Mouse (Mus musculus): ENCODE results near the gene Cfap43.
A peak's percentile ranks its signal among the peaks of the same experiment; 100 is the strongest.
"Not testable (repeated sequence)": the region's sequence is repeated elsewhere in the genome, so short reads cannot be mapped to it uniquely, and the experiment has no call there.

The Cfap43 gene

GRCm38 (mm10) chr19:47853951-47854795, 64.9 kb downstream of the Cfap43 start:
- peak; percentile 82 for DNase-seq (ENCODE audit: low spot score)

GRCm38 (mm10) chr19:47853053-47853452, 66.0 kb downstream of the Cfap43 start:
- DNase-seq (ENCODE audit: low spot score): no peak

GRCm38 (mm10) chr19:47852131-47852530, 67.0 kb downstream of the Cfap43 start:
- not testable (repeated sequence) for DNase-seq (ENCODE audit: low spot score)

GRCm38 (mm10) chr19:47849735-47850134, 69.4 kb downstream of the Cfap43 start:
- DNase-seq (ENCODE audit: low spot score): no peak

GRCm38 (mm10) chr19:47841234-47841633, 77.9 kb downstream of the Cfap43 start:
- DNase-seq (ENCODE audit: low spot score): not testable (repeated sequence)

- DNase-seq (ENCODE audit: low spot score): no peak
Observed at GRCm38 (mm10) chr19:47837527-47837901, 81.6 kb downstream of the Cfap43 start.

- DNase-seq (ENCODE audit: low spot score): peak; percentile 89
Observed at GRCm38 (mm10) chr19:47836701-47837526, 82.2 kb downstream of the Cfap43 start.

GRCm38 (mm10) chr19:47835776-47836175, 83.3 kb downstream of the Cfap43 start:
- no peak for DNase-seq (ENCODE audit: low spot score)

- no peak for DNase-seq (ENCODE audit: low spot score)
Observed at GRCm38 (mm10) chr19:47834614-47835013, 84.5 kb downstream of the Cfap43 start.

- DNase-seq (ENCODE audit: low spot score): no peak
Observed at GRCm38 (mm10) chr19:47832316-47832715, 86.8 kb downstream of the Cfap43 start.

- no peak for DNase-seq (ENCODE audit: low spot score)
Observed at GRCm38 (mm10) chr19:47831111-47831510, 88.0 kb downstream of the Cfap43 start.

- DNase-seq (ENCODE audit: low spot score): no peak
Observed at GRCm38 (mm10) chr19:47829913-47830450, 89.1 kb downstream of the Cfap43 start.

- DNase-seq (ENCODE audit: low spot score): no peak
Observed at GRCm38 (mm10) chr19:47824026-47824425, 95.1 kb downstream of the Cfap43 start.

GRCm38 (mm10) chr19:47822143-47822796, 96.8 kb downstream of the Cfap43 start:
- DNase-seq (ENCODE audit: low spot score): no peak

GRCm38 (mm10) chr19:47821494-47821872, 97.6 kb downstream of the Cfap43 start:
- no peak for DNase-seq (ENCODE audit: low spot score)

- peak; percentile 89 for DNase-seq (ENCODE audit: low spot score)
Observed at GRCm38 (mm10) chr19:47820832-47821493, 98.1 kb downstream of the Cfap43 start.

GRCm38 (mm10) chr19:47817692-47818091, 101.4 kb downstream of the Cfap43 start:
- no peak for DNase-seq (ENCODE audit: low spot score)

GRCm38 (mm10) chr19:47814721-47815120, 104.4 kb downstream of the Cfap43 start:
- DNase-seq (ENCODE audit: low spot score): no peak

- DNase-seq (ENCODE audit: low spot score): no peak
Observed at GRCm38 (mm10) chr19:47812091-47812490, 107.0 kb downstream of the Cfap43 start.

GRCm38 (mm10) chr19:47798583-47798982, 120.5 kb downstream of the Cfap43 start:
- DNase-seq (ENCODE audit: low spot score): no peak

- no peak for DNase-seq (ENCODE audit: low spot score)
Observed at GRCm38 (mm10) chr19:47796699-47797098, 122.4 kb downstream of the Cfap43 start.

All from embryo, embryonic 10.5 days (tissue).